Mouse (Mus musculus): Measurements from ENCODE around the gene Cda. TPM values are rescaled to one million over a fixed set of nuclear protein-coding genes. Genes with fewer than 3 reads are reported as not detected.

Gene Cda
- polyA plus RNA-seq, 1 experiment from 2014 or later = 4.9 TPM

DNA sequence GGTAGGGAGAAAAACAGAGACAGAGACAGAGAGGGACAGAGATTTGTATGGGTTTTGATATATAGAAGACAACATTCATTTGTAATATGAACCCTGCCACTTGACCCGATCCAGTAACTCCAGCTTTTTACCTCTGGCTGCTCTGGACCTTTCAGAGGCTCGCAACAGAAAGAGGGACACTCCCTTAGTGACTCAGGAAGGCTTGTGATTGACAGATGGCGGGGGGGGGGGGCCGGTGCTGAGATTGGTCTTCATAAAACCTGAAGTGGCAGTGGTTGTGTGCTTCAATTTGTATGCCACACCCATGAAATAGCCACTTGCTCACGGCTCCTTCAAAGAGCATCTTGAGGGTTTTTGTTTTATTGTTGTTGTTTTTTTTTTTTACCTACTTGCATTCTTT lies 4.3 kb downstream of the Cda start:
- no peak overlapping the region for H3K4me3 ChIP-seq
- WGBS = 60% methylated on average over 5 of the region's 5 CpGs
- H3K27me3 ChIP-seq (replicated peaks) = peaks cover 31% of the 10 kb centered on the region
- H3K4me2 ChIP-seq (replicated peaks) = no peak overlapping the region
- peaks cover 15% of the 10 kb centered on the region; the same call in 1 of the 2 replicates for H3K4me1 ChIP-seq
- H3K36me3 ChIP-seq = no peaks in the 10 kb centered on the region
- ATAC-seq (ENCODE audit: low FRiP score, low read depth) = no peak
- no peak overlapping the region for H3K9ac ChIP-seq
- no peak overlapping the region for H3K27ac ChIP-seq
- H3K9me3 ChIP-seq = no peaks in the 10 kb centered on the region

- peaks cover 29% of the 10 kb centered on the region for H3K27me3 ChIP-seq (replicated peaks)
- no peak overlapping the region for H3K27ac ChIP-seq
- 86% methylated on average over 7 of the region's 7 CpGs for WGBS
- H3K9me3 ChIP-seq = no peaks in the 10 kb centered on the region
- H3K9ac ChIP-seq = no peak overlapping the region
- H3K4me2 ChIP-seq (replicated peaks) = no peak overlapping the region
- peaks cover 10% of the 10 kb centered on the region; the same call in 1 of the 2 replicates for H3K4me1 ChIP-seq
- H3K4me3 ChIP-seq = no peak overlapping the region
- no peak for ATAC-seq (ENCODE audit: low FRiP score, low read depth)
- H3K36me3 ChIP-seq = no peaks in the 10 kb centered on the region
These were observed 4.9 kb downstream of the Cda start for GRCm38 (mm10) chr4:138362883-138363282.

DNA sequence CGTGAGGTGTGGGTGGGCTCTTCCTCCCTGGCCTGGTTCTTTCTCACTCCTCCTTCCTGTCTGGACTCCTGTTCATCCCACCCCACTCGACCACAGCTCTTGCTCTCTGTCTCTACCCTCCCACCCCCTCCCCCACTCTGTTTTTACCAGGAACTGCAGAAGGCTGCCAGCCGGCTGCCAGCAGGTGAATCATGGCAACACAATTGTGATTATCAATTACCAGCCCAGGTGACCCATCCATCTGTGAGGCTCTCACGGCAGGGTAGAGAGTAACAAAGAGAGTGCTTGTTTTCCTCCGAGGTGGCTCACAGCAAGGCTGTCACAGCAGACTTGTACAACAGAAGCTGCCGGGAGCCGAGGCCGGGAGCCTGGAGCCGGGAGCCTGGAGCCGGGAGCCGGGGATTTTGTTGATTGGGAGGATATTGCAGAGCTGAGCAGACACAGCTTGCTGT lies 6.4 kb downstream of the Cda start:
- no peaks in the 10 kb centered on the region for H3K9me3 ChIP-seq
- peak overlapping the region; percentile 18; the same call in 1 of the 2 replicates for H3K9ac ChIP-seq
- 8% methylated on average over 11 of the region's 11 CpGs for WGBS
- ATAC-seq (ENCODE audit: low FRiP score, low read depth) = no peak
- peaks cover 16% of the 10 kb centered on the region; the same call in 1 of the 2 replicates for H3K27me3 ChIP-seq (replicated peaks)
- H3K4me2 ChIP-seq (replicated peaks) = peak overlapping the region; percentile 31
- H3K4me3 ChIP-seq = no peak overlapping the region
- peaks cover 7% of the 10 kb centered on the region; the same call in 1 of the 2 replicates for H3K4me1 ChIP-seq
- no peak overlapping the region for H3K27ac ChIP-seq
- H3K36me3 ChIP-seq = no peaks in the 10 kb centered on the region

DNA sequence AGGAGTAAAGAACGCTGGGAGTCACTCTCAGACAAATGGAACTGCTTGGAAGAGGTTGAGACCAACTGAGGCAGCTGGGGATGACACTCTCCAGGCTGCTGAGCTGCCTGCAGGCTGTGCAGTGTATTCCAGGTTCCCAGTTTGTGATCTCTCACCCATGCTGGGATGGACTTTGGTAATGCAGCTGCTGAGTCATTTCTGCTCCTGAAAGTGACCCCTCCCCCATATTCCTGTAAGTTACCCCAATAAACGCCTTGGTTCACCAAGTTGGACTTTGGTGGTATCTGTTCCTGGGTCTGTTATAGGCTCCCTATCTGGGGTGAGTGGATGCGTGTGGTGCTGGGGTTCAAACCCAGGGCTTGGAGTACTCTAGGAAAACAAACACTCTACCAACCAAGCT lies 9.6 kb downstream of the Cda start:
- WGBS = 85% methylated on average over 3 of the region's 3 CpGs
- H3K9ac ChIP-seq = no peak overlapping the region
- no peaks in the 10 kb centered on the region for H3K9me3 ChIP-seq
- H3K4me3 ChIP-seq = no peak overlapping the region
- no peak overlapping the region for H3K27ac ChIP-seq
- H3K27me3 ChIP-seq (replicated peaks) = 0 out of 2 replicates have a peak, but pooled peaks cover 6% of the 10 kb centered on the region
- H3K4me1 ChIP-seq = peaks cover 7% of the 10 kb centered on the region; the same call in 1 of the 2 replicates
- H3K4me2 ChIP-seq (replicated peaks) = no peak overlapping the region
- no peak for ATAC-seq (ENCODE audit: low FRiP score, low read depth)
- no peaks in the 10 kb centered on the region for H3K36me3 ChIP-seq

- no peak overlapping the region for H3K27ac ChIP-seq
- ATAC-seq (ENCODE audit: low FRiP score, low read depth) = no peak
- 93% methylated on average over 12 of the region's 12 CpGs for WGBS
These were observed 11.2 kb downstream of the Cda start for GRCm38 (mm10) chr4:138356551-138356950.

GRCm38 (mm10) chr4:138356141-138356540 lies 11.7 kb downstream of the Cda start:
- no peak for ATAC-seq (ENCODE audit: low FRiP score, low read depth)

More at GRCm38 (mm10) chr4:138356551-138356950, 11.2 kb downstream of the Cda start:
- Histone ChIP-seq H3K4me2 (replicated peaks) (no peak overlapping the region), H3K4me3 (no peak overlapping the region), H3K36me3 (no peaks in the 10 kb centered on the region), H3K27me3 (replicated peaks) (0 out of 2 replicates have a peak, but pooled peaks cover 6% of the 10 kb centered on the region), H3K4me1 (peaks cover 4% of the 10 kb centered on the region; the same call in 1 of the 2 replicates), H3K9ac (no peak overlapping the region), H3K9me3 (no peaks in the 10 kb centered on the region)

GRCm38 (mm10) chr4:138355496-138355895 lies 12.3 kb downstream of the Cda start:
- Histone ChIP-seq H3K4me3 (no peak overlapping the region), H3K36me3 (no peaks in the 10 kb centered on the region), H3K9me3 (no peaks in the 10 kb centered on the region), H3K4me1 (no peaks in the 10 kb centered on the region), H3K27ac (no peak overlapping the region), H3K9ac (no peak overlapping the region), H3K27me3 (replicated peaks) (0 out of 2 replicates have a peak, but pooled peaks cover under 1% of the 10 kb centered on the region), H3K4me2 (replicated peaks) (no peak overlapping the region)
- ATAC-seq (ENCODE audit: low FRiP score, low read depth) = no peak
- 93% methylated on average over 2 of the region's 2 CpGs for WGBS

More at GRCm38 (mm10) chr4:138356141-138356540, 11.7 kb downstream of the Cda start:
- 88% methylated on average over 8 of the region's 8 CpGs for WGBS
- Histone ChIP-seq H3K27me3 (replicated peaks) (0 out of 2 replicates have a peak, but pooled peaks cover 4% of the 10 kb centered on the region), H3K4me3 (no peak overlapping the region), H3K27ac (no peak overlapping the region), H3K9ac (no peak overlapping the region), H3K4me2 (replicated peaks) (no peak overlapping the region), H3K4me1 (no peaks in the 10 kb centered on the region), H3K9me3 (no peaks in the 10 kb centered on the region), H3K36me3 (no peaks in the 10 kb centered on the region)

GRCm38 (mm10) chr4:138353438-138354171 lies 14.2 kb downstream of the Cda start:
- WGBS = 78% methylated on average over 10 of the region's 10 CpGs
- no peak for ATAC-seq (ENCODE audit: low FRiP score, low read depth)

GRCm38 (mm10) chr4:138352692-138353091 lies 15.1 kb downstream of the Cda start:
- Histone ChIP-seq H3K9me3 (no peaks in the 10 kb centered on the region), H3K27me3 (replicated peaks) (no peaks in the 10 kb centered on the region), H3K4me3 (no peak overlapping the region), H3K9ac (no peak overlapping the region), H3K36me3 (no peaks in the 10 kb centered on the region), H3K27ac (no peak overlapping the region), H3K4me1 (no peaks in the 10 kb centered on the region), H3K4me2 (replicated peaks) (no peak overlapping the region)
- WGBS = 84% methylated on average over 6 of the region's 6 CpGs
- no peak for ATAC-seq (ENCODE audit: low FRiP score, low read depth)

More at GRCm38 (mm10) chr4:138353438-138354171, 14.2 kb downstream of the Cda start:
- no peaks in the 10 kb centered on the region for H3K9me3 ChIP-seq
- H3K27me3 ChIP-seq (replicated peaks) = no peaks in the 10 kb centered on the region
- H3K4me2 ChIP-seq (replicated peaks) = no peak overlapping the region
- H3K4me1 ChIP-seq = no peaks in the 10 kb centered on the region
- H3K4me3 ChIP-seq = no peak overlapping the region
- no peak overlapping the region for H3K9ac ChIP-seq
- H3K36me3 ChIP-seq = no peaks in the 10 kb centered on the region
- no peak overlapping the region for H3K27ac ChIP-seq

GRCm38 (mm10) chr4:138351821-138352220 lies 16.0 kb downstream of the Cda start:
- 90% methylated on average over 5 of the region's 5 CpGs for WGBS
- H3K4me2 ChIP-seq (replicated peaks) = no peak overlapping the region
- no peaks in the 10 kb centered on the region for H3K9me3 ChIP-seq
- H3K9ac ChIP-seq = no peak overlapping the region
- ATAC-seq (ENCODE audit: low FRiP score, low read depth) = no peak
- H3K27ac ChIP-seq = no peak overlapping the region
- no peaks in the 10 kb centered on the region for H3K36me3 ChIP-seq
- no peaks in the 10 kb centered on the region for H3K27me3 ChIP-seq (replicated peaks)
- no peaks in the 10 kb centered on the region for H3K4me1 ChIP-seq
- no peak overlapping the region for H3K4me3 ChIP-seq

- Histone ChIP-seq H3K4me2 (replicated peaks) (no peak overlapping the region), H3K4me3 (no peak overlapping the region), H3K4me1 (no peaks in the 10 kb centered on the region), H3K27ac (no peak overlapping the region), H3K9ac (no peak overlapping the region), H3K27me3 (replicated peaks) (no peaks in the 10 kb centered on the region), H3K36me3 (no peaks in the 10 kb centered on the region), H3K9me3 (no peaks in the 10 kb centered on the region)
- 81% methylated on average over 7 of the region's 7 CpGs for WGBS
- ATAC-seq (ENCODE audit: low FRiP score, low read depth) = no peak
These were observed 19.1 kb downstream of the Cda start for GRCm38 (mm10) chr4:138348716-138349115.

- Histone ChIP-seq H3K4me1 (0 out of 2 replicates have a peak, but pooled peaks cover 5% of the 10 kb centered on the region), H3K9ac (no peak overlapping the region), H3K4me2 (replicated peaks) (no peak overlapping the region), H3K27me3 (replicated peaks) (no peaks in the 10 kb centered on the region), H3K9me3 (no peaks in the 10 kb centered on the region), H3K36me3 (no peaks in the 10 kb centered on the region), H3K27ac (no peak overlapping the region), H3K4me3 (no peak overlapping the region)
- WGBS = 82% methylated on average over 1 of the region's 1 CpGs
- no peak for ATAC-seq (ENCODE audit: low FRiP score, low read depth)
These were observed 20.5 kb downstream of the Cda start for GRCm38 (mm10) chr4:138347280-138347679.
